Mouse (Mus musculus): ENCODE results near the gene Akr1b10. TPM values are rescaled to one million over a fixed set of nuclear protein-coding genes. Genes with fewer than 3 reads are reported as not detected.

Akr1b10 gene
- 22.7 TPM for polyA plus RNA-seq (2017; shearing (Covaris generic))

GRCm38 (mm10) chr6:34384110-34384661 lies at the start of gene Akr1b10:
Akr1b10 (plus strand) TSS chr6:34384218.

GRCm38 (mm10) chr6:34353658-34354353 lies 30.2 kb upstream of the Akr1b10 start, which contains the start of gene Akr1b8:
Akr1b8 (plus strand) TSS chr6:34354119.

DNA sequence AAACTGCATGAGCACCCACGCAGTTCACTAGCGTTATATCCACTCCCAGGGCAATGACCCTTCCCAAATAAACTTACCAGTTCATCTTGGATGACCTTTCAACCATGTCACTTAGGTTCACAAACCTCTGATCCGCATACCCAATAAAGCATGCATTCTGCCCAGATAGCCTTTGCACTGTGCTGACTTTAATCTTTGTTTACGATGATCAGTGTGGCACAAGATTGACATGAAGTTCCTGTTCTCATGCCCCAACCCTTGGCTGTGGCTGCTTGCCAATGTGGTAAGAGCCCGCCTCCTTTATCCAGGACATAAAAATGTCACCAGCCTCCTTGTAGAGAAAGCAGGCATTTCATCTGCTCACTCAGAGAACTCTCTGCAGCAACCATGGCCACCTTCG lies 28.0 kb downstream of the Akr1b10 start, which contains the start of gene Akr1b7:
Akr1b7 (plus strand) TSS at position 312 of the 400 bp plus-strand sequence.

Other genes starting within 250 kb of the Akr1b10 start
- 21.2 TPM for gene Slc35b4, start 207.1 kb upstream of the Akr1b10 start, polyA plus RNA-seq (2017; shearing (Covaris generic))
- gene Akr1b3, start 66.7 kb upstream of the Akr1b10 start, polyA plus RNA-seq (2017; shearing (Covaris generic)): 271 TPM
- gene Akr1b8, start 30.1 kb upstream of the Akr1b10 start, polyA plus RNA-seq (2017; shearing (Covaris generic)): not detected
- gene Akr1b7, start 28.1 kb downstream of the Akr1b10 start, polyA plus RNA-seq (2017; shearing (Covaris generic)): not detected
- gene Bpgm, start 92.0 kb downstream of the Akr1b10 start, polyA plus RNA-seq (2017; shearing (Covaris generic)): 16.6 TPM
- 0.29 TPM for gene Cald1, start 214.3 kb downstream of the Akr1b10 start, polyA plus RNA-seq (2017; shearing (Covaris generic))